Mouse (Mus musculus): ENCODE results near the gene Etv2.

The Etv2 gene

DNA sequence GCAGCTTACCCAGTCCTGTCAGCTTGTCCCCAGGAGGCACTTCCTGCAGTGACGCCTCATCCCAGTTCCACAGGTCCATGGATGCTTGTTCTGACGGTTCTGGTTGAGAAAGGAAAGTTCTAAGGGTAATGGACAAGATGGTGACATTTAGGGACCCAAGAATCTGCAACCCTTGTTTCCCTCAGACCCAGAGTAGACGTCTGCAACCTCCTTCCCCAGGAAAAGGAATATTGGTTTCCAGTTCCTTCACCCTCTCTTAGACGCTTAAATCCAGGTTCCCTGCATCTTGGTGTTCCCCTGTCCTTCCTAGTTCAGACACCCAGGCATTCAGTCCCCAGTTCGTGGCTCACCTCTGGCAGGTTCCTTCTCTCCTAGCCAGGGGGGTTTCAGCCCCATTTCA, at the start of gene Etv2:
Gene Etv2, minus strand, starts transcription at position 101 of the 400 bp plus-strand sequence.
- DNase-seq = no peak

DNA sequence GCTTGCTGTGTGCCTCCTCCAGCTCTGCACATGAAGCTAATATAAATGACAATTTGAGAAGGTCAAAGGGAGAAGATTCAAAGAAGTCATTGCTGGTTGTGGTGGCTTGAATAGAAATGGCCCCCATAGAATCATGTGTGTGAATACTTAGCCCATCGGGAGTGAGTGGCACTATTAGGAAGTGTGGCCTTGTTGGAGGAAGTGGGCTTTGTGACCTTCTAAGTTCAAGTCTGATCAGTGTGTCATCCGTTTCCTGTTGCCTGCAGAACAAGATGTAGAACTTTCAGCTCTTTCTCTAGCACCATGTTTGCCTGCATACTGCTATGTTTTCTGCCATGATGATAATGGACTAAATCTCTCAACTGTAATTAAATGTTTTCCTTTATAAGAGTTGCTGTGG, 47.8 kb upstream of the Etv2 start:
- DNase-seq = no peak

DNA sequence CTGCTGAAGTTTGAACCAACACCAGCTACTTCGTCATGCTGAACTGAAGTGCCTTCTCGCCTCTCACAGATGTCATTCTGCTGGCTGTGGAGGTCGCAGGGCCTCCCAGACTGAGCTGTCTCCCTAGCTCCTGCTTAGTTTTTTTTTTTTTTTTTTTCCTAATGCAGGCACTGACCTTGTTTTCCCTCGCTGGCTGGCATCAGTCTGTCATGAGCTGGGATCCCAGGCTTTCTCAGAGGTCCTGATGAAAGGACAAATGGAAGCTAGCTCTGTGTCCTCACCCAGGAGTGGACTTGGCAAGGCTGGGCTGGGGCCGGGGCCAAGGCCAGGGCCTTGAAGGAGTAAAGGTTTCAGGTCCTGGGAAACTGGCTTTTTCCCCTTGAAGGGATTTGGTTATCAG, 46.2 kb upstream of the Etv2 start:
- no peak for DNase-seq

DNA sequence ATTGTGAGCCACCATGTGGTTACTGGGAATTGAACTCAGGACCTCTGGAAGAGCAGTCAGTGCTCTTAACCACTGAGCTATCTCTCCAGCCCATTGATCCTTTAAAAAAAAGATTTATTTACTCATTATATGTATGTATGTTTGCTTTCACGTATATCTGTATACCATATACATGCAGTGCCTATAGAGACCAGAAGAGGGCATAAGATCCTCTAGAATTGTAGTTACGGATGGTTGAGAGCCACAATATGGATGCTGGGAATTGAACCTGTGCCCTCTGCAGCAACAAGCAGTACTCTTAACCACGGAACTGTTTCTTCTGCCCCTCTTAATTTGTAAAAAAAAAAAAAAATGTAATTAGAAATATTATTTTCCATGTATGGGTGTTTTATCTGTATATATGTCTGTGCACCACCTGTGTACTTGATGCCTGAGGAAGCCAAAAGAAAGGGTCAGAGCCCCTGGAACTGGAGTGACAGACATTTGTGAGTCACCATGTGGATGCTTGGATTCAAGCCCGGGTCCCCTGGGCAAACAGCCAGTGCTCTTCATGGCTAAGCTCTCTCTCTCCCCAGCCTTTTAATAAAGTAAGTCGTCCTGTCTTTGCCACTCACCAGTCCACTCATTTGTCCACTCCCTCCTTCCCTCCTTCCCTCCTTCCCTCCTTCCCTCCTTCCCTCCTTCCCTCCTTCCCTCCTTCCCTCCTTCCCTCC, 42.8 kb upstream of the Etv2 start:
- DNase-seq = no peak

- no peak for DNase-seq
Observed at GRCm38 (mm10) chr7:30671480-30671879, 35.8 kb upstream of the Etv2 start, which contains the start of gene Pmis2. TSS of gene Pmis2 (minus strand) at chr7:30671605.

- DNase-seq = no peak
Observed at GRCm38 (mm10) chr7:30669229-30669628, 33.6 kb upstream of the Etv2 start.

- DNase-seq = peak in 1 of 2 experiments; percentile 5
Observed at GRCm38 (mm10) chr7:30665321-30665720, 29.7 kb upstream of the Etv2 start.

DNA sequence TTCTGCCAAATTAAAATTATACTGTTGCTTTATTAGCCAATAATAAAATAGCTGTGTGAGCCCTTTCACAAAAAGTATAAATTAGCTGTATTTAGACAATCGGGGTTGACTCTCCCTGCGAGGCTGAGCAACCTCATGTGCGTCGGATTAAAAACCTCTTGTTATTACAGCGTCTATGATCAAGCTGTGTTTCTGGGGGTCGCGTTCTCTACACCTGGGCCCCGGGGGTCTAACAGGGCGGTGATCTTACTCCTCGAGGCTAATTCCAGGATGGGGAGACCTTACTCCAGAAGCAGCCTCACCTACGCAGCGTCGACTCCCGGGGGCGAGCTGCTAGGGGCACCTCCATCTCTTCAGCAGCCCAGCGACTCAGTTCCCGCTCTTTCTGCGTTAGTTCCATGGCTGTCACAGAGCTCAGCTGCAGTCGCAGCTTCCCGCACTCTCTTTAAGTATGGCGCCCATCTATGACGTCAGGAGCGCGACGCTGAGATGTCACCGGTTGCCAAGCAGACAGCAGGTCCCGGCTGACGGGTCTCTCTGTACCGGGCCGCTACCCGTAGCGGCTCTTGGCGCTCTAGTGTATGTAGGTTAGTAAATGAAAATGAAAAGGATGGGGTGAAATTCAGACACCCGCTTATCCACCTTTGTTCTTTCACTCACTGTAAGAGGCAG, 29.0 kb upstream of the Etv2 start, which contains the start of gene Haus5:
Gene Haus5, minus strand, starts transcription at position 466 of the 672 bp plus-strand sequence.
- peak; percentile 89 to 92 for DNase-seq

GRCm38 (mm10) chr7:30649591-30650540, 14.2 kb upstream of the Etv2 start, which contains the start of gene Rbm42:
TSS of gene Rbm42 (minus strand) at chr7:30650317.
- peak; percentile 99 for DNase-seq

GRCm38 (mm10) chr7:30639083-30639482, 3.4 kb upstream of the Etv2 start:
- DNase-seq = no peak

DNA sequence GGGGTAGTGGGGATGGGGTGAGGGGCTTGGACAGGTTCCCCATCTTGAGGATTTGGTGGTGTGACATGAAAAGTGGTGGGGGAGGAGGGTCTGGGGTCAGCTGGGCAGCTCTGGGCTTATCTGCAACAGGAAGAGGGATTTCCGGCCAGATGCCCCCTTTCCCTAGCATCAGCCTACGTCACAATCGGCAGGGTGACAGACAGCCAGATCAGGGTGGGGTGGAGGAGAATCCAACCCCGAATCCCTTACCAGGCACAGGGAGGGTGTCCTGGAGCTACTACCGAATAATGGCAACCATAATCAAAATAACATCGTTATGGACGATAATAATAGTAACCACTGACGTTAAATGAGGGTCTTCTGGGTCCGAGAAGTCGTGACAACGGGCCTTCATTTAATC, 743 bp upstream of the Etv2 start:
- no peak for DNase-seq

- DNase-seq = peak; percentile 19 to 21
Observed at GRCm38 (mm10) chr7:30634621-30635020, 1.0 kb downstream of the Etv2 start.

DNA sequence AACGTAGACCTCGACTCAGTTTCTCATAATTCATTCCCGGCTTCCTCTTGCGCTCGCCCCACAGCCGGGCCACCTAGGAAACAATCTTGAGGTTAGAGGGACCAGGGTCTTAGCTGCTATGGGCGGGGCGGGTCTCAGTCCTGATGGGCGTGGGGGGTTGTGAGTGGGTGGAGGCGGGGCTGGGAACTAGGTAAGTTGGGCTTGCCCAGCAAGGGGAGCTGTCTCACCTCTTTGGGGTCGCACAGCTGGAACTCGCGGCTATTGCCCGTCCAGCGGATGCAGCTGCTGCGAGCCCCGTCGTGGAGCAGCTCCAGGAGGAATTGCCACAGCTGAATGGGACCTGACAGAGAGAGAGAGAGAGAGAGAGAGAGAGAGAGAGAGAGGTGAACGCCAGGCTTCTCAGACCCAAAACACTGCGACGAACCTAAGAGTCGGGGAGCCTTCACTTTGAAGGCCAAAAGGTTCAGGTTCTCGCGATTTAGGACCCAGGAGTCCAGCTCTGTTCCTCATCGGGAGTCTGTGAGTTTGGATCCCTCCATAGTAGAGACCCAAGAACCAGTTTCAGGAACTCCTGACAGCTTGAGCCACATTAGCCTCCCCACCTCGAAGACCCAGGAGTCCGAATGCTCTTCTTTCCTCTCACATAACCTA, 1.8 kb downstream of the Etv2 start:
- no peak for DNase-seq

DNA sequence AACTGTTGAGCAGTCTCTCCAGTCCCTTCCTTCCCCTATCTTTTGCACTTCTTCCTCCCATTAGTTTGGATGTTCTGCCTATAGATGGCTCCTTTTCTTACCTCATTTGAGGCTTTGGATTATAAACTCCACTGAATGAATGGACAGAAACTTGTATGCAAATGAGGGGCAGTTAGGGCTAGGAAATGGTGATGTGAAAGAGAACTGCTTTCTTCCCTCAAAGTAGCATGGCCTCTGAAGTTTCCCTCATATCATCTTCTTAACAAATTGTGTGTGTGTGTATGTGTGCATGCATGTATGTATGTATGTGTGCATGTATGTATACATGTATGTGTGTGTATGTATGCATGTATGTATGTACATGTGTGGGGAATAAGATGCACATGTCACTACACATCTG, 6.6 kb downstream of the Etv2 start:
- DNase-seq = no peak

- no peak for DNase-seq
Observed at GRCm38 (mm10) chr7:30626647-30627046, 9.0 kb downstream of the Etv2 start.

GRCm38 (mm10) chr7:30625530-30626384, 9.9 kb downstream of the Etv2 start, which contains the start of gene Cox6b1:
TSS of gene Cox6b1 (minus strand) at chr7:30626151.
- DNase-seq = peak; percentile 90

DNA sequence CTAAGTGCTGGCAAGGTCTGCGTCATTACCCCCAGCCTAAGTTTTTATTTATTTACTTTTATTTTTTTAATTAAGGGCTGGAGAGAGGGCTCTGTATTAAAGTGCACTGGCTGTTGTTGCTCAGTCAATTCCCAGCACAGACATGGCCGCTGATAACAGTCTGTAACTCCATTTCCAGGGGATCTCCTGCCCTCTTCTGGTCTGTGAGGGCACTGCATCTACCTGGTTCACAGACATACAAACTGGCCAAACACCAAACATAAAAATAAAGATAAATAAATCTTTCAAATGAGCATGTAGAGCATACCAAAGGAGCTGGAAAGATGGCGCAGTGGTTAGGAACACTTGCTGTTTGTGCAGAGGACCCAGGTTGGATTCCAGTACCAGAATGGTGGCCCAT, 16.4 kb downstream of the Etv2 start:
- no peak for DNase-seq

- no peak for DNase-seq
Observed at GRCm38 (mm10) chr7:30618658-30619057, 17.0 kb downstream of the Etv2 start.

DNA sequence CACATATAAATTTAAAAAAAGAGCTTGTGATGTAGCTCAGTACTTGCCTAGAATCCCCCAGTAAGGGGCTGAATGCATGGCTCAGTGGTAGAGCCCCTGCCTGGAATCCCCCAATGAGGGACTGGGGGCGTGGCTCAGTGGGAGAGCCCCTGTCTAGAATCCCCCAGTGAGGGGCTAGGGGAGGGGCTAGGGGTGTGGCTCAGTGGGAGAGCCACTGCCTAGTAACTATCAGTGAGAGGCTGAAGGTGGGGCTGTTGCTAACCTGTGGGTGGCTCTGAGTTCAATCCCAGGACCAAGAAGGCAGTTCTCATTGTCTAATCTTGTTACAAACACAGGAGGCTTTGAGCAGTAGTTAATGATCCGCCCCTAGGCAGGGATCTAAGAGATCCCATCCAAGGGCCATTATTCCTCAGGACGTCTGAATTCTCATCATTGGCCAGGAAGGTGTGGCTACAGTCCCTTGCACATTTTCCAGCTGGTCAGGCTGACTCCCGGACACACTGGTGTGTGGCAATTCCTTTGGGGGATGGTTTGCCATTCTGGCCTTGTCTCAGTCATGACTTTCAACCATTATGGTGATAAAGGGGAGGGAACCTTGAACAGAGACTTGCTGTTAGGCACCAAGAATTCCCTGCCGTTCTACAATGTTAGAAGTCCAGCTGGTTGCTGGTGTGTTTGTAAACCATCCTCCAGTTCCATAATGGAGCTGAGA, 20.4 kb downstream of the Etv2 start:
- DNase-seq = no peak

- DNase-seq = no peak
Observed at GRCm38 (mm10) chr7:30614454-30614853, 21.2 kb downstream of the Etv2 start.

Measured in lung, adult 18-20 months (tissue).